Mouse (Mus musculus) embryonic fibroblast, embryonic 13.5 days (primary cell): Measurements from ENCODE around the gene Armcx1. TPM values are rescaled to one million over a fixed set of nuclear protein-coding genes. Genes with fewer than 3 reads are reported as not detected.
"Not testable (repeated sequence)": the region's sequence is repeated elsewhere in the genome, so short reads cannot be mapped to it uniquely, and the experiment has no call there.

Experiments used
- H3K27ac ChIP-seq: 2 replicates; pipeline ENCODE4 v1.5.1; 2012; ENCODE audit warnings: low read length, control low read depth, inconsistent platforms; ENCODE audit not compliant: insufficient read depth
- H3K4me1 ChIP-seq: 2 replicates; pipeline ENCODE4 v1.6.1; 2011; ENCODE audit warnings: low read length; ENCODE audit not compliant: control insufficient read depth, insufficient read depth
- H3K4me3 ChIP-seq: 2 replicates; pipeline ENCODE4 v1.5.1; 2011; ENCODE audit warnings: mild to moderate bottlenecking, control low read depth, low read length; ENCODE audit not compliant: insufficient read depth
- CTCF ChIP-seq: IDR thresholded peaks from 2 replicates; pipeline ENCODE4 v1.5.1; 2011; ENCODE audit warnings: mild to moderate bottlenecking, control low read depth, low read length, moderate library complexity, borderline replicate concordance; ENCODE audit not compliant: insufficient read depth
- POLR2A ChIP-seq: IDR thresholded peaks from 2 replicates; pipeline ENCODE4 v1.6.1; 2011; ENCODE audit warnings: low read depth, mild to moderate bottlenecking, control low read depth, low read length, moderate library complexity
- polyA plus RNA-seq: library from polyadenylated mRNA; stranded (reverse); fragments of >200 nt; gene quantifications from 2 replicates; pipeline ENCODE4 v1.2.4, GENCODE M21; 2011; ENCODE audit warnings: low read depth; ENCODE audit not compliant: missing spikeins, insufficient read length

The Armcx1 gene
- polyA plus RNA-seq, 1 experiment = 39.4 TPM

- H3K4me1 ChIP-seq = 0 out of 2 replicates have a peak, but pooled peaks cover 3% of the 10 kb centered on the region
- H3K27ac ChIP-seq = peak within 1 kb of the TSS; percentile 57
- peak within 1 kb of the TSS; percentile 93 for H3K4me3 ChIP-seq
- TF ChIP-seq CTCF (no peak), POLR2A (peak; percentile 68)
Measured at GRCm38 (mm10) chrX:134756434-134757292, 38.9 kb downstream of the Armcx1 start, which contains the start of gene Armcx3. Gene Armcx3, plus strand, starts transcription at chrX:134756595.

DNA sequence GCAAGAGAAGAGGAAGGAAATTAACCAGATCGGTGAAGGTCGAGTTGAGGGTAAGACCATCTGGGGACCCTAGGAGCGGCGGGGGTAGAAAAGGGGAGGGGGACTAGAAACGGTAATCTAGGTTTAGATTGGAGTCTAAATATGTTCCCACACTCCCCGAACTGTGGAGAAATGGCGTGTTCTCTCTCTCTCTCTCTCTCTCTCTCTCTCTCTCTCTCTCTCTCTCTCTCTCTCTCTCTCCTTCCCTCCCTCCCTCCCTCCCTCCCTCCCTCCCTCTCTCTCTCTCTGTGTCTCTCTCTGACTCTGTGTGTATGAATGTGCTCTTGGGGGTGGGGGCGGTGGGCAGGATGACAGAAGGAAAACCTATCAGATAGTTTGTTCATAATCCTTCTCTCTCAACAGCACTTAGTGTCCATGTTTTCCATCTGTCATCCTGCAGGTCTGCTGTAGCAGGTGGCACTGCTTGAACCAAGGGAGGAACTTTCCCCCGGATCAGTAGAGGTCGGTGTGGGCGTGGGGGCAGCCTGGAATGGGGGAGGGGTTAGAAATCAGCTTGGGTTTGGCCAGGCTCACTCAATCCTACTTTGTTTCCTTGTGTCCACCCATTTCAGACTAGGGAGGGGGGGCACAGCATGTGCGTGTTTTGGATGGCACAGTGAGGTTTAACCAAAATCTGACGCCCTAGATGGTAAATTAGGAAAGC is 39.7 kb downstream of the Armcx1 start:
- TF ChIP-seq POLR2A = no peak
- TF ChIP-seq CTCF = no peak
- Histone ChIP-seq H3K4me1 (0 out of 2 replicates have a peak, but pooled peaks cover 3% of the 10 kb centered on the region), H3K27ac (peak overlapping the region; percentile 57; the same call in 1 of the 2 replicates), H3K4me3 (peak overlapping the region; percentile 93)

DNA sequence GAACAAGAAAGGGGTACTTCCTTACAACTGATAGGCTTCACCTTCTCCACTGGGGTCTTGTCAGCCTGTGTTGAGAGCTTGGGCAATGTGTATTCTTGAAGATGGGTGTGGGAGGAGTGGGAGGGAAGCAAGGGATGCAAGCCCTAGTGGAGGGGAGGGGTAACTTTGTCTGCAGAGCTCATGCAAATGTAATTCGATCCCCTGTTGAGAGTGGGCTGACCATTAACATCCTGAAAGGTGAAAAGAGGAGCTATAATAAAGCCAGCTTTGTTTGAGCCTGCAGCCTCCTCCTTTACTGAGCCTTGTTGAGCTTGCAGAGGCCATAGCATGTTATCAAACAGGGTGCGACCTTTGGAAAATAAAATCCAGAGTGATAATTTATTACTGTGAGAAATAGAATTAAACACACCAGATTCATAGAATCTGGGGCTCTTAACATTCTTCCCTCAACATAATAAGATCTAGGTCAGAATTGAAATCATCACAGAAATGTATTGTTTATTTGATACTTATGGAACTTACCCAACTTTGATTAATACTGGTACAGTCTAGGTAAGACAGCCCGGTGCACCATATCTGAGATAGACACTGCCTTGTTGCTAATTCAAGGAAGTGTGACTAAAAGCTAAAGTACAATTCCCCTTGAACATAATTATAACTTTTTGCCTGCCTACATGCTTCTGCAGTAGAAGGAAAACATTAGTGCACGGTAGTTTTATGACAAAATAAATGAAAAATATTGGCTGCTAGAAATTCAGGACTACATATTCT is 45.9 kb downstream of the Armcx1 start:
- H3K4me1 ChIP-seq, H3K4me3 ChIP-seq, H3K27ac ChIP-seq: not testable (repeated sequence)

Other genes starting within 250 kb of the Armcx1 start
- 0.38 and 0.46 TPM in 2 replicates for gene Taf7l, start 241.5 kb upstream of the Armcx1 start, polyA plus RNA-seq
- gene Timm8a1, start 176.1 kb upstream of the Armcx1 start, polyA plus RNA-seq = 33.3 and 34.3 TPM in 2 replicates
- gene Btk, start 134.4 kb upstream of the Armcx1 start, polyA plus RNA-seq = 0.61 TPM in 1 of 2 replicates, not detected in the other
- 765 and 790 TPM in 2 replicates for gene Rpl36a, start 132.3 kb upstream of the Armcx1 start, polyA plus RNA-seq
- gene Gla, start 116.8 kb upstream of the Armcx1 start, polyA plus RNA-seq = 11.2 and 14.7 TPM in 2 replicates
- gene Hnrnph2, start 116.8 kb upstream of the Armcx1 start, polyA plus RNA-seq = 113 and 117 TPM in 2 replicates
- gene Armcx4, start 31.4 kb upstream of the Armcx1 start, polyA plus RNA-seq = 19.0 and 22.5 TPM in 2 replicates
- gene Armcx6, start 33.5 kb downstream of the Armcx1 start, polyA plus RNA-seq = 13.6 and 21.7 TPM in 2 replicates
- 71.6 and 81.0 TPM in 2 replicates for gene Armcx3, start 38.6 kb downstream of the Armcx1 start, polyA plus RNA-seq
- gene Armcx2, start 91.3 kb downstream of the Armcx1 start, polyA plus RNA-seq = 108 and 127 TPM in 2 replicates
- gene Nxf2, start 246.8 kb downstream of the Armcx1 start, polyA plus RNA-seq = 0.77 and 0.93 TPM in 2 replicates